Mouse (Mus musculus): ENCODE measurements around the gene Syt14.

DNA sequence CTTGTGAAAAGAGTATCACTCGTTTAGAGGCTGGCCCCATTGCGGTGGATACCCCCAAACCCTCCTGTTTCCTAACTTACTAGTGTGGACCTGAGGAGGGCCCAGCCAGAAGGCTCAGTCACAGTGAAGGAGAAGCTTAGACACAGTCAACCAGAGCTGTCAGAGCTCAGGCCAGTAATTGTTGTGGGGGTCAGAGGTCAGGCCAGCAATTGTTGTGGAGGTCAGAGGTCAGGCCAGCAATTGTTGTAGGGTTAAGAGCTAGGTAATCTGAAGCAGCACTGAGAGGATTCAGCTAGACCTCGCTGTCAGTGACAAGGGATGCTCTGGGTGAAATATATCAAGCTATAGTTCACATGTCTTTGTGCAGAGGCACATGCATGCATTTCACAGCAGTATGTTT lies 188.3 kb downstream of the Syt14 start:
- no peak for TF ChIP-seq GATA1 (IDR thresholded peaks at IDR 0.05; ENCODE audit: borderline replicate concordance, low read length)
- no peak for TF ChIP-seq FLI1 (IDR thresholded peaks at IDR 0.05; ENCODE audit: low read length)

Data from megakaryocyte, embryonic 14.5 days (primary cell).